Mouse (Mus musculus): ENCODE results near the gene Anxa4. TPM values are rescaled to one million over a fixed set of nuclear protein-coding genes. Genes with fewer than 3 reads are reported as not detected.

Gene Anxa4
- polyA plus RNA-seq, 1 experiment from 2014 or later: 5.4 TPM

Other genes starting within 250 kb of the Anxa4 start
- gene Asprv1, start 165.4 kb downstream of the Anxa4 start, polyA plus RNA-seq (2014; fragmentation: Nextera tagmentation; extraction: Ambion mirVana): 0.37 and 0.68 TPM in 2 replicates
- 16.7 and 18.4 TPM in 2 replicates for gene Mxd1, start 124.4 kb downstream of the Anxa4 start, polyA plus RNA-seq (2014; fragmentation: Nextera tagmentation; extraction: Ambion mirVana)
- gene Snrnp27, start 109.1 kb downstream of the Anxa4 start, polyA plus RNA-seq (2014; fragmentation: Nextera tagmentation; extraction: Ambion mirVana): 137 and 160 TPM in 2 replicates
- 42.4 and 46.3 TPM in 2 replicates for gene Gmcl1, start 60.2 kb downstream of the Anxa4 start, polyA plus RNA-seq (2014; fragmentation: Nextera tagmentation; extraction: Ambion mirVana)
- gene Aak1, start 55.9 kb upstream of the Anxa4 start, polyA plus RNA-seq (2014; fragmentation: Nextera tagmentation; extraction: Ambion mirVana): 17.1 and 21.1 TPM in 2 replicates
- gene Nfu1, start 215.7 kb upstream of the Anxa4 start, polyA plus RNA-seq (2014; fragmentation: Nextera tagmentation; extraction: Ambion mirVana): 89.9 and 91.8 TPM in 2 replicates
- gene Gfpt1, start 249.3 kb upstream of the Anxa4 start, polyA plus RNA-seq (2014; fragmentation: Nextera tagmentation; extraction: Ambion mirVana): 14.1 and 14.2 TPM in 2 replicates